Mouse (Mus musculus) mammary gland, adult 2 months (tissue): ENCODE results near the gene Gm10642. TPM values are rescaled to one million over a fixed set of nuclear protein-coding genes. Genes with fewer than 3 reads are reported as not detected.

Experiments
- polyA plus RNA-seq: library from polyadenylated mRNA; depleted of rRNA; stranded (reverse); fragments of >200 nt; gene quantifications from 2 replicates; pipeline ENCODE4 v1.2.3, GENCODE M21; 2012; ENCODE audit warnings: low replicate concordance; rRNA removed

The Gm10642 gene
- 0.96 and 8.8 TPM in 2 replicates for polyA plus RNA-seq

GRCm38 (mm10) chr9:70656130-70657007, at the start of gene Gm10642:
Gene Gm10642 (plus strand): TSS chr9:70656251.

GRCm38 (mm10) chr9:70657013-70657967, 1.2 kb downstream of the Gm10642 start, which contains the start of gene Mindy2:
Gene Mindy2 (minus strand): TSS chr9:70657174.

GRCm38 (mm10) chr9:70678682-70679131, 22.7 kb downstream of the Gm10642 start, which contains the start of gene Adam10:
Gene Adam10 (plus strand): TSS chr9:70678997.

Other genes starting within 250 kb of the Gm10642 start
- 2.6 and 2.7 TPM in 2 replicates for gene Ccnb2, start 234.7 kb upstream of the Gm10642 start, polyA plus RNA-seq
- gene Rnf111, start 152.5 kb upstream of the Gm10642 start, polyA plus RNA-seq = 55.2 and 57.3 TPM in 2 replicates
- 6.5 and 9.1 TPM in 2 replicates for gene Sltm, start 113.5 kb upstream of the Gm10642 start, polyA plus RNA-seq
- gene Mindy2, start 923 bp downstream of the Gm10642 start, polyA plus RNA-seq = 8.6 and 21.3 TPM in 2 replicates
- 23.6 and 46.9 TPM in 2 replicates for gene Adam10, start 22.7 kb downstream of the Gm10642 start, polyA plus RNA-seq